Mouse (Mus musculus) liver, embryonic 15.5 days (tissue): Measurements from ENCODE around the gene Rnf130. TPM values are rescaled to one million over a fixed set of nuclear protein-coding genes. Genes with fewer than 3 reads are reported as not detected.

Source experiments
- ATAC-seq: fragments of 200-750 bp; cut with Nextera tagmentation; 2 replicates; pipeline ENCODE4 v1.8.0; 2017; ENCODE audit warnings: moderate number of reproducible peaks, mild to moderate bottlenecking, moderate library complexity; ENCODE audit not compliant: insufficient read depth
- H3K27ac ChIP-seq: fragments of 300-500 bp; sonication (generic); replicated peaks from 2 replicates; pipeline ENCODE4 v1.5.1; 2015; ENCODE audit warnings: mild to moderate bottlenecking, inconsistent platforms
- H3K27me3 ChIP-seq: fragments of 300-500 bp; sonication (generic); 2 replicates; pipeline ENCODE4 v1.6.1; 2015; ENCODE audit warnings: mild to moderate bottlenecking, inconsistent platforms
- H3K36me3 ChIP-seq: fragments of 300-500 bp; sonication (generic); replicated peaks from 2 replicates; pipeline ENCODE4 v1.6.1; 2015; ENCODE audit warnings: moderate library complexity, mild to moderate bottlenecking, inconsistent platforms
- H3K4me1 ChIP-seq: fragments of 300-500 bp; sonication (generic); replicated peaks from 2 replicates; pipeline ENCODE4 v1.6.1; 2015; ENCODE audit warnings: inconsistent platforms
- H3K4me2 ChIP-seq: fragments of 300-500 bp; sonication (generic); 2 replicates; pipeline ENCODE4 v1.6.1; 2015; ENCODE audit warnings: moderate library complexity, mild to moderate bottlenecking, inconsistent platforms
- H3K4me3 ChIP-seq: fragments of 300-500 bp; sonication (generic); replicated peaks from 2 replicates; pipeline ENCODE4 v1.5.1; 2015; ENCODE audit warnings: mild to moderate bottlenecking, inconsistent platforms
- H3K9ac ChIP-seq: fragments of 300-500 bp; sonication (generic); 2 replicates; pipeline ENCODE4 v1.6.1; 2015; ENCODE audit warnings: moderate library complexity, mild to moderate bottlenecking, inconsistent platforms
- H3K9me3 ChIP-seq: fragments of 300-500 bp; sonication (generic); replicated peaks from 2 replicates; pipeline ENCODE4 v1.6.1; 2016; ENCODE audit warnings: inconsistent platforms
- WGBS: fragments of 180-500 bp; shearing (Covaris S2); methylation state at CpG from one replicate; pipeline ENCODE4 v1.1.7; 2015; ENCODE audit warnings: mixed read lengths; ENCODE audit not compliant: insufficient replicate concordance; 5-methylcytosine and 5-hydroxymethylcytosine counted together
- polyA plus RNA-seq: library from polyadenylated mRNA; unstranded; fragments of >200 nt; fragmentation: Nextera tagmentation; extraction: Ambion mirVana; gene quantifications from 2 replicates; pipeline ENCODE4 v1.2.1, GENCODE M21; 2015

Rnf130 gene
- polyA plus RNA-seq, 1 experiment from 2014 or later: 37.7 TPM

DNA sequence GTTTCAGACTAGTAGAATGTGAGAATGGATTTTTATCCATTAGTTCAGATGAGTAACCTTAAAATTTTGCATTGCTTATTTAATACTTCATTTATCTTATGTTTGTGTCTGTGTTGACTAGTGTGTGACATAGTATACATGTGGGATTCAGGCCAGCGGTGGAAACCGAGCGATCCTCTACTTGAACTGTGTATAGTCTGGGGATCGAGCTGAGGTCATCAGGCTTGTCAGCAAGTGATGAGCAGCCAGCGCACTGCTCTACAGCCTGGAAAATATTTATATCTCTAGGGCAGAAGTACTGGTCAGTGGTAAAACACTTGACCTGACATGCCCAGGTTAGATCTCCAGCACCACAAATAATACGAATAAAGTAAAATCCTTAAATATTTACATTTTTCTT is 23.0 kb downstream of the Rnf130 start:
- WGBS: 71% methylated on average over 6 of the region's 6 CpGs
- Histone ChIP-seq H3K27me3 (no peaks in the 10 kb centered on the region), H3K9me3 (no peaks in the 10 kb centered on the region), H3K27ac (no peak overlapping the region), H3K36me3 (no peaks in the 10 kb centered on the region), H3K4me3 (no peak overlapping the region), H3K4me2 (no peak overlapping the region), H3K9ac (no peak overlapping the region), H3K4me1 (peaks cover 38% of the 10 kb centered on the region)
- no peak for ATAC-seq

DNA sequence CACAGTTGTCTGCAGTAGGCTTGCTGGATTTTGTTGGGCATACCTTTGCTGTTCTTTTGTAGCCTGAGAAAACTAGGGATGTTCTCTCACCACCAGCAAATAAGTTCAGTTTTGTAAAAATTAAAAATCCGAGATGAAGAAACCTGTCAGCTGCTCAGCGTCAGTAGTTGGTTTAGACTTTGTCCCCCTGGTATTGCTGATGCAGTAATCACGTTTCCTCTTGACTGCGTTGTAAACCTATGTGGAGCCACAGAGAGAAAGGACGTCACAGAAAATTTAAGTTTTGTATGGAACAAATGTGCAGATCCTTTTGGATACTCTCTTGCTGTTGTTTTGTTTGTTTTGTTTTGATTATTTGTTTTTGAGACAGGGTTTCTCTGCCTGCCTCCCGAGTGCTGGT is 25.2 kb downstream of the Rnf130 start:
- Histone ChIP-seq H3K27me3 (no peaks in the 10 kb centered on the region), H3K4me2 (no peak overlapping the region), H3K36me3 (no peaks in the 10 kb centered on the region), H3K9ac (no peak overlapping the region), H3K4me1 (peaks cover 23% of the 10 kb centered on the region), H3K4me3 (no peak overlapping the region), H3K27ac (no peak overlapping the region), H3K9me3 (no peaks in the 10 kb centered on the region)
- 48% methylated on average over 6 of the region's 6 CpGs for WGBS
- no peak for ATAC-seq

DNA sequence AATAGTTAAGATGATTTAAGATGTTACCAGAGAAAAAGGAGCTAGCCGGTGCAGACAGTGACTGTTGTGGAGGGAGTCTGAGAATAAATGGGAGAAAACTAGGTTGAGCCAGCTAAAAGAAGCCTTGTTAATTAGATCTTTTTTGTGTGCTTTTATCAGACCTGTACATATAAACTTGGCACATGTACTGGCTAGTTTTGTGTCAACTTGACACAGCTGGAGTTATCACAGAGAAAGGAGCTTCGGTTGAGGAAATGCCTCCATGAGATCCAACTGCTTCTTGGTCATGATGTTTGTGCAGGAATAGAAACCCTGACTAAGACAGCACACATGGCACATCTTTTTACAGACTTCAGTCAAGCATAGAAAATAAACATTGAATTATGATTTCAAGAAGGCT is 32.6 kb downstream of the Rnf130 start:
- H3K4me1 ChIP-seq: no peaks in the 10 kb centered on the region
- H3K9ac ChIP-seq: no peak overlapping the region
- no peak for ATAC-seq
- no peak overlapping the region for H3K4me3 ChIP-seq
- H3K36me3 ChIP-seq: no peaks in the 10 kb centered on the region
- no peak overlapping the region for H3K27ac ChIP-seq
- no peak overlapping the region for H3K4me2 ChIP-seq
- no peaks in the 10 kb centered on the region for H3K9me3 ChIP-seq
- no peaks in the 10 kb centered on the region for H3K27me3 ChIP-seq
- WGBS: 50% methylated on average over 2 of the region's 2 CpGs

DNA sequence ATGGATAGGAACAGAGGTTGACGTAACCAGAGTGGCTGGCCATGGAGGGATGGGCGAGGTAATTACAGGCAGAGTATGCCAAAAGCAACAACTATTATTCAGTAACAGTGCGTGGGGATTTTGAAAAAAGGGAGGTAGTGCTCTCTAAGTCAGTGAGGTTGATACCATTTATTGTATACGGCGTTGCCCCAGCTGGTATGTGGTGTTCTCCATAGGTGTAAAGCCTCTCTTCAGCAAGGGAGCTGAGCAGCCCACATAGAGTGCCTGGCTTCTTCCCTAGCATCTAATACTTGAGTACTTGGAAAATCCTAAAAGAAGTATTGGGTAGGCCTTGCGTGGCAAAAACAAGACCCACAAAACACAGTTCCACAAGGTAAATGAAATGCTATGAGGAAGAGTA is 33.1 kb downstream of the Rnf130 start:
- H3K4me3 ChIP-seq: no peak overlapping the region
- no peaks in the 10 kb centered on the region for H3K9me3 ChIP-seq
- no peak overlapping the region for H3K9ac ChIP-seq
- no peak overlapping the region for H3K4me2 ChIP-seq
- WGBS: 75% methylated on average over 6 of the region's 6 CpGs
- H3K27me3 ChIP-seq: no peaks in the 10 kb centered on the region
- H3K27ac ChIP-seq: no peak overlapping the region
- no peaks in the 10 kb centered on the region for H3K36me3 ChIP-seq
- no peaks in the 10 kb centered on the region for H3K4me1 ChIP-seq
- ATAC-seq: no peak

DNA sequence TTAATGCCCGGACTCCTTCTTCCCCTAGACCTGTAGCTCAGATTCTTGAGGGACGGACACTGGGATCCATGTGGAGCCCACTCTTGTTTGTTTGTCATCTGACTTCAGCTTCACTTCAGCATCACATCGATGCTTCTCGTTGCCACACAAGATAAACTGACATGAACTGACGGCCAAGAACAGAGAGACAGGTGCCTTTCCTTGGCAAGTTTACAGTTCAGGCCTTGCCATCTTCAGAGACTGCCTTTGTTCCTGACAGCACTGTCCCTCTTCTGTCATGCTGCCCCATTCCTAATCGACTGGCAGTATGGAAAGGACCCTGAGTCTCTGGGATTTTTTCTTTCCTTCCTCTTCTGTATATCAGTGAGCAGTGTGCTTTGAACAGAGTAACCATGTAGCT is 33.9 kb downstream of the Rnf130 start:
- Histone ChIP-seq H3K27me3 (no peaks in the 10 kb centered on the region), H3K9me3 (no peaks in the 10 kb centered on the region), H3K4me2 (no peak overlapping the region), H3K4me1 (no peaks in the 10 kb centered on the region), H3K27ac (no peak overlapping the region), H3K9ac (no peak overlapping the region), H3K4me3 (no peak overlapping the region), H3K36me3 (no peaks in the 10 kb centered on the region)
- WGBS: 62% methylated on average over 6 of the region's 6 CpGs
- ATAC-seq: no peak

DNA sequence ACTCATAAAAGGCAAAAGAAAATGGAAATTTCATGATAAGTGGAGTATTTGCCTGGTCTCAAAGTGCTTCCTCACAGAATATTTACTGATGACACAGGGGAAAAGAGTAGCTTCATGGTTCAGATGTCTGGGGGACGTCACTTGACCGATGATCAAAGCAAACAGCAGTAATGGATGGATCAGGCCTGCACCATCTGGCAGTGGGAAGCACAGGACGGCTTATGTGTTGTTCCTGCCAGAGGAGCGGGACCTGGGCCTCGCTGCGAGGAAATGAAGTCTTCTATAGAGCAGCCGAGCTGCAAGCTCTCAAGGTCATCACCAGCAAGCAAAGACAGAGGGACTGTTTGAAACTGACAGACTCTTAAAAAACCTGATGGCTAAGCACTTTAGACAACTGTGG is 37.0 kb downstream of the Rnf130 start:
- WGBS: 74% methylated on average over 7 of the region's 7 CpGs
- Histone ChIP-seq H3K4me3 (no peak overlapping the region), H3K27me3 (no peaks in the 10 kb centered on the region), H3K4me1 (no peaks in the 10 kb centered on the region), H3K4me2 (no peak overlapping the region), H3K36me3 (no peaks in the 10 kb centered on the region), H3K9ac (no peak overlapping the region), H3K9me3 (no peaks in the 10 kb centered on the region), H3K27ac (no peak overlapping the region)
- ATAC-seq: no peak

DNA sequence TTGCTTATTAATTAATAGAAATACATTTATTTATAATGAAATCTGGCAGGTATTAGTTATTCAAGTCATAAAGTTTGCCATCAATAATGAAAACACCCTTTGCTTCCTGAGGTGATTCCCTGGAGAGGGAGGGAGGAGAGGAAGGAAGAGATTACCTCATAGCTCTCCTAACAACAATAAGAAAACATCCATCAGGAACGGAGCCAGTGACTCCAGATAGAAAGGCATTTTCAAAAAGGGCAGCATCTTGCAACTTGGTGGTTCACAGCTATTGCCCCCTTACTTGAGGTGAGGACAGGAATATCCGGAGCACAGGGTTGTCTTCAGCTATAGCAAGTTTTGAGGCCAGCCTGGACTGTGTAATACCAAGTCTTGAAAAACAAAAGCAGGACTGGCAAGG is 40.9 kb downstream of the Rnf130 start:
- WGBS: 61% methylated on average over 2 of the region's 2 CpGs
- Histone ChIP-seq H3K4me3 (no peak overlapping the region), H3K27me3 (no peaks in the 10 kb centered on the region), H3K36me3 (no peaks in the 10 kb centered on the region), H3K27ac (no peak overlapping the region), H3K4me2 (no peak overlapping the region), H3K9me3 (no peaks in the 10 kb centered on the region), H3K4me1 (no peaks in the 10 kb centered on the region; the same call in 1 of the 2 replicates), H3K9ac (no peak overlapping the region)
- ATAC-seq: no peak

DNA sequence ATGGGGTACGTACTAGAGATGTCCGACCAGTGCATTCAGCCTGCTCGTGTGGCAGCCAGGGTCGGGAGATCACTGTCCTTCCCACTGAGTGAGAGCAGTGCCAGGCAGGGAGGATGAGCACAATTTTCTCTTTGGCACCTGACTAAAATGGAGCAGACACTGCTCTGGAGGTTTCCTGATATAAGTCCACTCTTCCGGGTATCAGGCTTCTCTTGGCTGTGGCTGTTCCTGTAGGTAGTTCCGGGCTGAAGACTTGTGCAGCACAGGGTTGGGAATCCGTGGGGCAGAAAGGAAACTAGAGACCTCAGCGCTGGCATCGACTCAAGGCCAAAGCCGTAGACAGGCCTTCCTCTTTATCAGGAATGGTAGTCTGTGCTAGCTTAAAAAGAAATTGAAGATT is 48.7 kb downstream of the Rnf130 start:
- no peak for ATAC-seq
- Histone ChIP-seq H3K4me2 (no peak overlapping the region), H3K36me3 (0 out of 2 replicates have a peak, but pooled peaks cover 5% of the 10 kb centered on the region), H3K9me3 (no peaks in the 10 kb centered on the region), H3K27ac (no peak overlapping the region), H3K9ac (no peak overlapping the region), H3K4me3 (no peak overlapping the region), H3K27me3 (no peaks in the 10 kb centered on the region), H3K4me1 (no peaks in the 10 kb centered on the region)
- WGBS: 73% methylated on average over 10 of the region's 10 CpGs

DNA sequence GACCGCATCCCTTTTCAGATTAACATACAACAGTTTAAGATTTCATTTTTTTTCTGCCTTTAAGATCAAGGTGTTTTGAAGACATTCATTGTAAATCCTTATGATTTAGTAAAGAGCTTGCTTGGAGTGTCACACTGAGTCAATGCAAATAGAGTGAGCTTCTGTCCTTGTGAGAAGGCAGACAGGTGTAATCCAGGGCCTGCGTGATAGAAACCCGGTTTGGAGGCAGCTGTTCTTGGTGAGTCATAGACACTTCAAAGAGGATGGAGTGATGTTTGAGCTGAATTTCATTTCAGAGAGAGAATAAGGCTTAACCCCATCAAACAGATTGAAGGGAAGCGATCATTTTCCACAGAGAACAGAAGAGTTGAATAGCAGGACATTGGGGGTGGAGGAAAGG is 51.6 kb downstream of the Rnf130 start:
- H3K27ac ChIP-seq: no peak overlapping the region
- H3K9me3 ChIP-seq: no peaks in the 10 kb centered on the region

DNA sequence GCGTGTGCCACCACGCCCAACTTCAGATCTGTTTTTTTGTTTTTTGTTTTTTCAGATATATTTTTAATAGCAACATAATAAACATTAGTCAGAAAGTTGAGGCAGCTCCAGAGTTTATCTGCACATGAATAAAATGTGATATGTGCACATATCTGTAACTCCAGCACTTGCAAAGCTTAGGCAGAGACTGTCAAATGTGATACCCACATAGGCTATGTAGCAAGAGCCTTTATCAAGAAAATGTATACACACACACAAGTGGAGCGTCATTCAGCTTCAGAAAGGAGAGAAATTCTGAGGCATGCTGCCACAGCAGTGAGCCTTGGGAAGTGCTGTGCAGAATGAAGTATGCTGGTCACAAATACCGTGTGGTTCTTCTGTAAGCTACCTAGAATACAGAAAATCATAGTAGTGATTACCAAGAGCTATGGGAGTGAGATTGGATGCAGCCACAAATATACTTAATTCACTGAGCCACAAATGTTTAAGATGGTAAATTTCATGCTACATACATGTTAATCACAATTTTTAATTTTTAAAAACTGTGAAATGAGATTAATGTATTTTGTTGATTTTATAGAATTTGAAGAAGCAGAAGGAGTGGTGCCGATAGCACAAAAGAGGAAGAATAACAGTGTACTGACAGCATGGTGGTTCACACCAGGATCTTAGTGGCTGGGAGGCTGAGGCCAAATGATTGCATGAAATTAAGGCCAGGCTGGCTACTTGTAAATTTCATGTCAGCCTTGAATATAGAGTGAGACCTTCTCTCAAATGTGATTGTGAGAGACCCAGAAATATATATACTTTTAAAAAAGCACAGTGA is 56.4 kb downstream of the Rnf130 start:
- no peak overlapping the region for H3K4me2 ChIP-seq
- H3K27me3 ChIP-seq: no peaks in the 10 kb centered on the region
- H3K36me3 ChIP-seq: 0 out of 2 replicates have a peak, but pooled peaks cover 5% of the 10 kb centered on the region
- H3K4me3 ChIP-seq: no peak overlapping the region
- no peaks in the 10 kb centered on the region for H3K4me1 ChIP-seq
- ATAC-seq: no peak
- no peak overlapping the region for H3K9ac ChIP-seq
- H3K27ac ChIP-seq: no peak overlapping the region
- H3K9me3 ChIP-seq: no peaks in the 10 kb centered on the region
- WGBS: 55% methylated on average over 5 of the region's 5 CpGs

More for the DNA sequence above, 51.6 kb downstream of the Rnf130 start:
- ATAC-seq: no peak
- Histone ChIP-seq H3K4me2 (no peak overlapping the region), H3K4me1 (no peaks in the 10 kb centered on the region), H3K27me3 (no peaks in the 10 kb centered on the region), H3K4me3 (no peak overlapping the region), H3K36me3 (0 out of 2 replicates have a peak, but pooled peaks cover 3% of the 10 kb centered on the region), H3K9ac (no peak overlapping the region)
- 78% methylated on average over 4 of the region's 4 CpGs for WGBS

DNA sequence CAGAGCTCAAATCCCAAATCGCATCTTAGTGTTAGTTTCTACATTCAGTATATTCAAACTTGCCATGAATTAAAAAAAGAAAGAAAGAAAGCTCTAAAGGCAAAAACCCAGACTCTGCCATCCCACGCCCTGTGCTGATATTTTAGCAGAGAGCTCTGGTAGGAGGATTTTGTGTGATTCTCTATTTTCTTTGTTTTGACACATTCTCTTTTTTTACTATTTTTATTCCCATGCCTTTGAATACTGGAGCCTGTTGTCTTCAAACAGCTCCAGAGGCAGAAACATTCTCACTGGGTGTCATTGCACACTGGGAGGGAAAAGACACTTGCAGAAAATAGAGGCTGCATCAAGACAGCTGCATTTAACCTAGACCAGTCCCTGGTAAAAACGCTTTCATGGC is 61.1 kb downstream of the Rnf130 start:
- Histone ChIP-seq H3K4me1 (peaks cover 7% of the 10 kb centered on the region; the same call in 1 of the 2 replicates), H3K4me3 (no peak overlapping the region), H3K9ac (no peak overlapping the region), H3K9me3 (no peaks in the 10 kb centered on the region), H3K27ac (no peak overlapping the region), H3K27me3 (no peaks in the 10 kb centered on the region), H3K36me3 (peaks cover 14% of the 10 kb centered on the region; the same call in 1 of the 2 replicates), H3K4me2 (no peak overlapping the region)
- WGBS: 70% methylated on average over 3 of the region's 3 CpGs
- ATAC-seq: no peak
